In genomic region chr16:42444863-42445423, GRCm38 (mm10) we compare ENCODE assay signal across 9 mouse cellular contexts.
DNase-seq lines count a peak whose midpoint lies in the region; ATAC-seq lines count a peak whose summit lies in the region.
"Had no signal": no experiment of that assay in that cellular context is flagged by ENCODE, and none has a peak within 500 bp of the region (broad histone marks: within the 10 kb centered on the region; RNA-seq: fewer than 3 reads in every experiment).

No protein-coding gene starts in this region.

- H3K36me3 ChIP-seq in kidney, embryonic 16.5 days (ENCODE audit: insufficient read depth, low read length) = no peaks in the 10 kb centered on the region
- H3K36me3 ChIP-seq: liver, embryonic 15.5 days had no signal

- no peak overlapping the region for H3K27ac ChIP-seq in kidney, embryonic 16.5 days (ENCODE audit: low read length)
- H3K27ac ChIP-seq: liver, embryonic 15.5 days had no signal

- whole genome bisulfite sequencing in kidney, embryonic 16.5 days = 24% methylated on average over 6 of the region's 6 CpGs

- DNase-seq in kidney, postnatal 36 days = no peak
- DNase-seq in cerebellum, postnatal 25 days = peak; percentile 66 to 69
- DNase-seq in heart, postnatal 10 days = peak; percentile 14 to 15
- peak; percentile 54 to 82 for DNase-seq in left cerebral cortex, postnatal 25 days (ENCODE audit: low spot score in 2 of 2)
- DNase-seq in right cerebral cortex, postnatal 14 days = peak; percentile 28
- no peak for DNase-seq in urinary bladder, postnatal 36 days (ENCODE audit: low spot score in 2 of 2)
- no peak for DNase-seq in natural killer cell, adult 2 months (ENCODE audit: low spot score in 2 of 2)

- peak overlapping the region; percentile 34; the same call in 1 of the 2 replicates for H3K4me2 ChIP-seq in kidney, embryonic 16.5 days (replicated peaks; ENCODE audit: low read depth, low read length)
- H3K4me2 ChIP-seq: liver, embryonic 15.5 days had no signal

- no peaks in the 10 kb centered on the region for H3K27me3 ChIP-seq in kidney, embryonic 16.5 days (ENCODE audit: insufficient read depth, low read length)
- H3K27me3 ChIP-seq: liver, embryonic 15.5 days had no signal

- H3K4me3 ChIP-seq in kidney, embryonic 16.5 days (ENCODE audit: low read length) = no peak overlapping the region
- H3K4me3 ChIP-seq: liver, embryonic 15.5 days had no signal

- H3K4me1 ChIP-seq in kidney, embryonic 16.5 days (ENCODE audit: insufficient read depth, low read length) = no peaks in the 10 kb centered on the region
- H3K4me1 ChIP-seq: liver, embryonic 15.5 days had no signal

- ATAC-seq in kidney, embryonic 16.5 days (ENCODE audit: low FRiP score, low TSS enrichment) = no peak

- no peak overlapping the region for H3K9ac ChIP-seq in kidney, embryonic 16.5 days (replicated peaks; ENCODE audit: low read length)
- H3K9ac ChIP-seq: liver, embryonic 15.5 days had no signal

- no peaks in the 10 kb centered on the region for H3K9me3 ChIP-seq in kidney, embryonic 16.5 days (ENCODE audit: low read length)
- H3K9me3 ChIP-seq: liver, embryonic 15.5 days had no signal

- intact Hi-C loops in heart, postnatal 10 days (cut with DNase I) = no loop called here
- intact Hi-C loops in left cerebral cortex, postnatal 25 days (cut with DNase I) = loop anchor here (10.0 kb wide), 2 partner anchors 170 kb away; no protein-coding TSS in a partner anchor

Comparison
In these comparisons a context has a peak if more than half of its experiments do, and no peak if none do; other contexts are left out.
1. DNase-seq: peak in cerebellum, postnatal 25 days (2 of 2), heart, postnatal 10 days (2 of 2), left cerebral cortex, postnatal 25 days (2 of 2) and right cerebral cortex, postnatal 14 days (single experiment); none in kidney, postnatal 36 days (0 of 2), urinary bladder, postnatal 36 days (0 of 2) and natural killer cell, adult 2 months (0 of 2).